Mouse (Mus musculus) cerebellum, adult 2 months (tissue): Measurements from ENCODE around the gene Trappc2l.

Source experiments
- CTCF ChIP-seq: fragments of 200-500 bp; IDR thresholded peaks from 2 replicates; pipeline ENCODE4 v1.5.1; 2011; ENCODE audit warnings: low read depth, mild to moderate bottlenecking, control low read depth, low read length, moderate library complexity, borderline replicate concordance; ENCODE audit not compliant: insufficient read depth
- POLR2A ChIP-seq: fragments of 200-500 bp; IDR thresholded peaks from 2 replicates; pipeline ENCODE4 v1.6.1; 2011; ENCODE audit warnings: low read length, control low read depth, borderline replicate concordance; ENCODE audit not compliant: insufficient read depth

GRCm38 (mm10) chr8:122584981-122585380 is 26.5 kb upstream of the Trappc2l start:
- TF ChIP-seq CTCF (no peak), POLR2A (no peak)
